Mouse (Mus musculus): Measurements from ENCODE around the gene Rasgrf1. TPM values are rescaled to one million over a fixed set of nuclear protein-coding genes. Genes with fewer than 3 reads are reported as not detected.
"Not testable (repeated sequence)": the region's sequence is repeated elsewhere in the genome, so short reads cannot be mapped to it uniquely, and the experiment has no call there.

Gene Rasgrf1
- polyA plus RNA-seq, 1 experiment from 2014 or later, result 0.13 TPM

- H3K4me1 ChIP-seq (replicated peaks), result no peaks in the 10 kb centered on the region
- H3K27me3 ChIP-seq (ENCODE audit: insufficient read depth, poor library complexity, severe bottlenecking), result no peaks in the 10 kb centered on the region
- no peaks in the 10 kb centered on the region for H3K9me3 ChIP-seq
- H3K27ac ChIP-seq, result no peak overlapping the region
- 88% methylated on average over 2 of the region's 2 CpGs for WGBS
- H3K4me3 ChIP-seq, result no peak overlapping the region
- H3K36me3 ChIP-seq, result no peaks in the 10 kb centered on the region
- no peak for DNase-seq (ENCODE audit: low spot score)
Observed at GRCm38 (mm10) chr9:90035168-90035567, 125.5 kb downstream of the Rasgrf1 start.

- no peaks in the 10 kb centered on the region for H3K36me3 ChIP-seq
- DNase-seq (ENCODE audit: low spot score), result no peak
- no peaks in the 10 kb centered on the region for H3K4me1 ChIP-seq (replicated peaks)
- H3K4me3 ChIP-seq, result no peak overlapping the region
- no peak overlapping the region for H3K27ac ChIP-seq
- H3K27me3 ChIP-seq (ENCODE audit: insufficient read depth, poor library complexity, severe bottlenecking), result no peaks in the 10 kb centered on the region
- no peaks in the 10 kb centered on the region for H3K9me3 ChIP-seq
- 94% methylated on average over 3 of the region's 3 CpGs for WGBS
Observed at GRCm38 (mm10) chr9:90035794-90036193, 126.1 kb downstream of the Rasgrf1 start.

- DNase-seq (ENCODE audit: low spot score), result no peak
- Histone ChIP-seq H3K27me3 (ENCODE audit: insufficient read depth, poor library complexity, severe bottlenecking) (no peaks in the 10 kb centered on the region), H3K36me3 (no peaks in the 10 kb centered on the region), H3K4me1 (replicated peaks) (no peaks in the 10 kb centered on the region), H3K9me3 (no peaks in the 10 kb centered on the region), H3K27ac (no peak overlapping the region), H3K4me3 (no peak overlapping the region)
- 84% methylated on average over 4 of the region's 4 CpGs for WGBS
Observed at GRCm38 (mm10) chr9:90036313-90036712, 126.6 kb downstream of the Rasgrf1 start.

GRCm38 (mm10) chr9:90038535-90038934, 128.8 kb downstream of the Rasgrf1 start:
- Histone ChIP-seq H3K36me3 (no peaks in the 10 kb centered on the region), H3K9me3 (no peaks in the 10 kb centered on the region), H3K4me3 (no peak overlapping the region), H3K27me3 (ENCODE audit: insufficient read depth, poor library complexity, severe bottlenecking) (no peaks in the 10 kb centered on the region), H3K27ac (no peak overlapping the region), H3K4me1 (replicated peaks) (no peaks in the 10 kb centered on the region)
- 86% methylated on average over 4 of the region's 4 CpGs for WGBS
- DNase-seq (ENCODE audit: low spot score), result no peak

GRCm38 (mm10) chr9:90040916-90041315, 131.2 kb downstream of the Rasgrf1 start:
- no peak overlapping the region for H3K27ac ChIP-seq
- no peaks in the 10 kb centered on the region for H3K4me1 ChIP-seq (replicated peaks)
- no peak for DNase-seq (ENCODE audit: low spot score)
- no peak overlapping the region for H3K4me3 ChIP-seq
- no peaks in the 10 kb centered on the region for H3K27me3 ChIP-seq (ENCODE audit: insufficient read depth, poor library complexity, severe bottlenecking)
- WGBS, result 87% methylated on average over 2 of the region's 2 CpGs
- H3K36me3 ChIP-seq, result no peaks in the 10 kb centered on the region
- H3K9me3 ChIP-seq, result 0 out of 2 replicates have a peak, but pooled peaks cover 2% of the 10 kb centered on the region

GRCm38 (mm10) chr9:90041556-90041955, 131.8 kb downstream of the Rasgrf1 start:
- H3K36me3 ChIP-seq, result no peaks in the 10 kb centered on the region
- no peak for DNase-seq (ENCODE audit: low spot score)
- 90% methylated on average over 3 of the region's 3 CpGs for WGBS

GRCm38 (mm10) chr9:90042906-90043305, 133.2 kb downstream of the Rasgrf1 start:
- WGBS, result 93% methylated on average over 8 of the region's 8 CpGs
- not testable (repeated sequence) for H3K9me3 ChIP-seq; H3K4me1 ChIP-seq (replicated peaks); DNase-seq (ENCODE audit: low spot score); H3K4me3 ChIP-seq; H3K27ac ChIP-seq; H3K36me3 ChIP-seq; H3K27me3 ChIP-seq (ENCODE audit: insufficient read depth, poor library complexity, severe bottlenecking)

More at GRCm38 (mm10) chr9:90041556-90041955, 131.8 kb downstream of the Rasgrf1 start:
- Histone ChIP-seq H3K27ac (no peak overlapping the region), H3K27me3 (ENCODE audit: insufficient read depth, poor library complexity, severe bottlenecking) (no peaks in the 10 kb centered on the region), H3K9me3 (peaks cover 7% of the 10 kb centered on the region; the same call in 1 of the 2 replicates), H3K4me3 (no peak overlapping the region), H3K4me1 (replicated peaks) (no peaks in the 10 kb centered on the region)

- no peak overlapping the region for H3K27ac ChIP-seq
- H3K27me3 ChIP-seq (ENCODE audit: insufficient read depth, poor library complexity, severe bottlenecking), result no peaks in the 10 kb centered on the region
- no peaks in the 10 kb centered on the region for H3K4me1 ChIP-seq (replicated peaks)
- WGBS, result 91% methylated on average over 7 of the region's 7 CpGs
- H3K9me3 ChIP-seq, result peaks cover 7% of the 10 kb centered on the region; the same call in 1 of the 2 replicates
- no peak overlapping the region for H3K4me3 ChIP-seq
- no peak for DNase-seq (ENCODE audit: low spot score)
- H3K36me3 ChIP-seq, result no peaks in the 10 kb centered on the region
Observed at GRCm38 (mm10) chr9:90045191-90045590, 135.5 kb downstream of the Rasgrf1 start.

GRCm38 (mm10) chr9:90047937-90048627, 138.4 kb downstream of the Rasgrf1 start:
- 75% methylated on average over 5 of the region's 5 CpGs for WGBS
- no peaks in the 10 kb centered on the region for H3K36me3 ChIP-seq
- H3K27ac ChIP-seq, result no peak overlapping the region
- H3K4me3 ChIP-seq, result no peak overlapping the region
- no peak for DNase-seq (ENCODE audit: low spot score)
- H3K4me1 ChIP-seq (replicated peaks), result no peaks in the 10 kb centered on the region
- no peaks in the 10 kb centered on the region for H3K27me3 ChIP-seq (ENCODE audit: insufficient read depth, poor library complexity, severe bottlenecking)
- H3K9me3 ChIP-seq, result peaks cover 7% of the 10 kb centered on the region; the same call in 1 of the 2 replicates

- 80% methylated on average over 2 of the region's 2 CpGs for WGBS
- H3K27me3 ChIP-seq (ENCODE audit: insufficient read depth, poor library complexity, severe bottlenecking), result peaks cover 25% of the 10 kb centered on the region
- peak within 1 kb of the TSS; percentile 62; the same call in 1 of the 2 replicates for H3K27ac ChIP-seq
- H3K4me1 ChIP-seq (replicated peaks), result peaks cover 10% of the 10 kb centered on the region
- DNase-seq (ENCODE audit: low spot score), result no peak
- peak within 1 kb of the TSS; percentile 64 for H3K4me3 ChIP-seq
- no peaks in the 10 kb centered on the region for H3K36me3 ChIP-seq
- H3K9me3 ChIP-seq, result no peaks in the 10 kb centered on the region
Observed at GRCm38 (mm10) chr9:90053852-90054251, 144.1 kb downstream of the Rasgrf1 start, which contains the start of gene Ctsh. Gene Ctsh (plus strand): TSS chr9:90054152.

- H3K27me3 ChIP-seq (ENCODE audit: insufficient read depth, poor library complexity, severe bottlenecking), result peaks cover 25% of the 10 kb centered on the region
- DNase-seq (ENCODE audit: low spot score), result peak; percentile 68
- H3K27ac ChIP-seq, result peak overlapping the region; percentile 62; the same call in 1 of the 2 replicates
- H3K4me3 ChIP-seq, result peak overlapping the region; percentile 64
- H3K4me1 ChIP-seq (replicated peaks), result peaks cover 10% of the 10 kb centered on the region
- no peaks in the 10 kb centered on the region for H3K9me3 ChIP-seq
- no peaks in the 10 kb centered on the region for H3K36me3 ChIP-seq
- under 1% methylated on average over 37 of the region's 37 CpGs for WGBS
Observed at GRCm38 (mm10) chr9:90054371-90055145, 144.8 kb downstream of the Rasgrf1 start.

- peaks cover 10% of the 10 kb centered on the region for H3K4me1 ChIP-seq (replicated peaks)
- DNase-seq (ENCODE audit: low spot score), result no peak
- no peaks in the 10 kb centered on the region for H3K9me3 ChIP-seq
- H3K27me3 ChIP-seq (ENCODE audit: insufficient read depth, poor library complexity, severe bottlenecking), result peaks cover 25% of the 10 kb centered on the region
- no peaks in the 10 kb centered on the region for H3K36me3 ChIP-seq
- WGBS, result 60% methylated on average over 5 of the region's 5 CpGs
- H3K27ac ChIP-seq, result no peak overlapping the region
- H3K4me3 ChIP-seq, result 0 out of 2 replicates have a peak overlapping the region, but pooled peaks have one; percentile 64
Observed at GRCm38 (mm10) chr9:90055409-90055808, 145.7 kb downstream of the Rasgrf1 start.

GRCm38 (mm10) chr9:90055911-90056310, 146.2 kb downstream of the Rasgrf1 start:
- peaks cover 10% of the 10 kb centered on the region for H3K4me1 ChIP-seq (replicated peaks)
- no peak overlapping the region for H3K27ac ChIP-seq
- H3K4me3 ChIP-seq, result no peak overlapping the region
- no peak for DNase-seq (ENCODE audit: low spot score)
- H3K36me3 ChIP-seq, result no peaks in the 10 kb centered on the region
- no peaks in the 10 kb centered on the region for H3K9me3 ChIP-seq
- WGBS, result 78% methylated on average over 3 of the region's 3 CpGs
- peaks cover 25% of the 10 kb centered on the region for H3K27me3 ChIP-seq (ENCODE audit: insufficient read depth, poor library complexity, severe bottlenecking)
